ENCODE assay signal across 8 mouse cellular contexts in the genomic region with DNA sequence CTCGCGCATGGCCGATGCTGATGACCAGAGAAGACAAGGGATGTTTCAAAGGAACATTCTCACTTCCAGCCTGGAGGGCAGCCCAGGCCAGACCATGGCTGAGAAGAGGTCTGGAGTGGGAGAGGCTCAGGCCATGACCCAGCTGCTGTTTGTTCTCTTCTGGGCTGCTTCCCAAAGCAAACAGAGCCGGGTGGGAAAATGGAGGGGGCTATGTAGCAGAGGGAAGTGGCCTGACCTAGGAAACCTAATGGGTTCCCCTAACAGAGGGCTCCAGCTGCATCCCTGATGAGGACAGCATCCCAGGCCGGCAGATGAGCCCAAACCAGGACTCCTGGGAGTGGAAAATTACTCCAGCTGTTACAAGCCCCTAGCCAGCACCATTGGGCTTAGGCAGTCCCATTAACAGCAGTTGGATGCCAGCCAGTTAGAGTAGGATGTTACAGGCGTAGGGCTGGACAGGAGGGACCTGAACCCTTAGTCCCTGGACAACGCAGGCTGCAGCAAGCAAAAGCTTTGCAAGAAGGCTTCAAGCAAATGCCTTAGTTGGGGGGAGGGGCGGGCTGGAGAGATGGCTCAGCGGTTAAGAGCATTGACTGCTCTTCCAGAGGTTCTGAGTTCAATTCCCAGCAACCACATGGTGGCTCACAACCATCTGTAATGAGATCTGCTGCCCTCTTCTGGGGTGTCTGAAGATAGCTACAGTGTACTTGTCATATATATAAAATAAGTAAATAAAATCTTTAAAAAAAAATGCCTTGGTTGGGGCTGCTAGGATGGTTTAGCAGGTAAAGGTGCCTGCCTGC. TPM values are rescaled to one million over a fixed set of nuclear protein-coding genes. Genes with fewer than 3 reads are reported as not detected.
DNase-seq lines count a peak whose midpoint lies in the region; ATAC-seq and TF ChIP-seq lines count a peak whose summit lies in the region.

No protein-coding gene starts in this region.

- H3K9ac ChIP-seq in heart, postnatal 0 days (replicated peaks; ENCODE audit: low read depth, low read length) = 0 out of 2 replicates have a peak overlapping the region, but pooled peaks have one; percentile 32

- H3K4me3 ChIP-seq in brown adipose tissue, adult 24 weeks (ENCODE audit: insufficient read depth, low read depth, low read length) = no peak overlapping the region
- H3K4me3 ChIP-seq in heart, postnatal 0 days (ENCODE audit: low read depth, low read length) = no peak overlapping the region

- 34% methylated on average over 9 of the region's 9 CpGs for WGBS in heart, postnatal 0 days

- H3K27ac ChIP-seq in brown adipose tissue, adult 24 weeks (replicated peaks; ENCODE audit: low read depth, low read length) = peak overlapping the region; percentile 95
- H3K27ac ChIP-seq in heart, postnatal 0 days (ENCODE audit: low read depth) = peak overlapping the region; percentile 88

- H3K9me3 ChIP-seq in heart, postnatal 0 days (replicated peaks; ENCODE audit: control insufficient read depth, low read length) = no peaks in the 10 kb centered on the region

- peaks cover 5% of the 10 kb centered on the region; the same call in 1 of the 2 replicates for H3K36me3 ChIP-seq in heart, postnatal 0 days (replicated peaks; ENCODE audit: control insufficient read depth, insufficient read depth, low read length)

- peak; percentile 78; the same call in 1 of the 2 replicates for TF ChIP-seq EP300 in heart, postnatal 0 days (IDR thresholded peaks at IDR 0.05; ENCODE audit: low read depth)

- TF ChIP-seq CTCF in heart, postnatal 0 days (IDR thresholded peaks at IDR 0.05; ENCODE audit: low read depth) = peak; percentile 19; the same call in 1 of the 2 replicates

- peaks cover 36% of the 10 kb centered on the region for H3K4me1 ChIP-seq in brown adipose tissue, adult 24 weeks (ENCODE audit: control insufficient read depth, insufficient read depth, insufficient read length, low read length)
- peaks cover 93% of the 10 kb centered on the region for H3K4me1 ChIP-seq in heart, postnatal 0 days (ENCODE audit: control insufficient read depth, insufficient read depth)

- no peak overlapping the region; the same call in 1 of the 2 replicates for H3K4me2 ChIP-seq in heart, postnatal 0 days (ENCODE audit: low read depth, low read length)

- peak; percentile 62 for ATAC-seq in heart, postnatal 0 days (ENCODE audit: insufficient read depth, low read depth)

- no peaks in the 10 kb centered on the region for H3K27me3 ChIP-seq in heart, postnatal 0 days (ENCODE audit: control insufficient read depth, insufficient read depth, low read length)

- DNase-seq in cerebellum, adult 9-11 months = peak; percentile 72
- DNase-seq in cerebellum, adult 8-10 months = no peak
- DNase-seq in heart, postnatal 0 days (ENCODE audit: low spot score) = peak; percentile 82
- peak; percentile 91 for DNase-seq in kidney, postnatal 10 days
- DNase-seq in lung, postnatal 36 days = peak; percentile 93
- no peak for DNase-seq in retina, embryonic 14.5 days (ENCODE audit: low spot score)
- no peak for DNase-seq in right cerebral cortex, adult 2 months (ENCODE audit: low spot score in 2 of 2)

RNA-seq across cellular contexts. Expression of a gene that starts 6.3 kb away (rescaled TPM):
- 24.9 and 31.0 TPM in 2 replicates for polyA plus RNA-seq in brown adipose tissue, adult 24 weeks (2012; ENCODE audit: insufficient read depth, insufficient read length, missing spikeins)
- 319 and 341 TPM in 2 replicates for total RNA-seq in heart, postnatal 0 days (2014; rRNA removed; ENCODE audit: low replicate concordance)
- polyA plus RNA-seq in heart, postnatal 0 days (2015; fragmentation: Nextera tagmentation; extraction: Ambion mirVana) = 135 and 142 TPM in 2 replicates

RNA-seq across cellular contexts. Expression of a gene that starts 23.4 kb away (rescaled TPM):
- polyA plus RNA-seq in brown adipose tissue, adult 24 weeks (2012; ENCODE audit: insufficient read depth, insufficient read length, missing spikeins) = 5.7 and 9.8 TPM in 2 replicates
- total RNA-seq in heart, postnatal 0 days (2014; rRNA removed; ENCODE audit: low replicate concordance) = 58.0 and 66.1 TPM in 2 replicates
- polyA plus RNA-seq in heart, postnatal 0 days (2015; fragmentation: Nextera tagmentation; extraction: Ambion mirVana) = 39.3 and 42.9 TPM in 2 replicates

RNA-seq across cellular contexts. Expression of a gene that starts 24.2 kb away (rescaled TPM):
- polyA plus RNA-seq in brown adipose tissue, adult 24 weeks (2012; ENCODE audit: insufficient read depth, insufficient read length, missing spikeins) = 1.7 and 3.3 TPM in 2 replicates
- 106 and 114 TPM in 2 replicates for total RNA-seq in heart, postnatal 0 days (2014; rRNA removed; ENCODE audit: low replicate concordance)
- 93.0 and 95.9 TPM in 2 replicates for polyA plus RNA-seq in heart, postnatal 0 days (2015; fragmentation: Nextera tagmentation; extraction: Ambion mirVana)

RNA-seq across cellular contexts. Expression of a gene that starts 35.4 kb away (rescaled TPM):
- not detected in 2 replicates for polyA plus RNA-seq in brown adipose tissue, adult 24 weeks (2012; ENCODE audit: insufficient read depth, insufficient read length, missing spikeins)
- 3.5 and 5.7 TPM in 2 replicates for total RNA-seq in heart, postnatal 0 days (2014; rRNA removed; ENCODE audit: low replicate concordance)
- polyA plus RNA-seq in heart, postnatal 0 days (2015; fragmentation: Nextera tagmentation; extraction: Ambion mirVana) = 2.0 TPM in 2 replicates

RNA-seq across cellular contexts. Expression of a gene that starts 50.3 kb away (rescaled TPM):
- polyA plus RNA-seq in brown adipose tissue, adult 24 weeks (2012; ENCODE audit: insufficient read depth, insufficient read length, missing spikeins) = 14.7 and 16.3 TPM in 2 replicates
- 54.4 and 68.3 TPM in 2 replicates for total RNA-seq in heart, postnatal 0 days (2014; rRNA removed; ENCODE audit: low replicate concordance)
- 84.7 and 85.0 TPM in 2 replicates for polyA plus RNA-seq in heart, postnatal 0 days (2015; fragmentation: Nextera tagmentation; extraction: Ambion mirVana)

Comparison
In these comparisons a context has a peak if more than half of its experiments do, and no peak if none do; other contexts are left out.
1. DNase-seq: peak in cerebellum, adult 9-11 months (single experiment), heart, postnatal 0 days (single experiment), kidney, postnatal 10 days (single experiment) and lung, postnatal 36 days (single experiment); none in cerebellum, adult 8-10 months (single experiment), retina, embryonic 14.5 days (single experiment) and right cerebral cortex, adult 2 months (0 of 2).
2. RNA of a gene that starts 24.2 kb away (polyA plus RNA-seq): 93.0 to 95.9 TPM in heart, postnatal 0 days; 1.7 to 3.3 TPM in brown adipose tissue, adult 24 weeks; every median in the first group is over 10 times any median in the second.